Comparison of ENCODE assay signal across 9 mouse cellular contexts in genomic region chr11:119514967-119515636, GRCm38 (mm10). TPM values are rescaled to one million over a fixed set of nuclear protein-coding genes. Genes with fewer than 3 reads are reported as not detected.
DNase-seq lines count a peak whose midpoint lies in the region; ATAC-seq and TF ChIP-seq lines count a peak whose summit lies in the region.
"Had no signal": no experiment of that assay in that cellular context is flagged by ENCODE, and none has a peak within 500 bp of the region (broad histone marks: within the 10 kb centered on the region; RNA-seq: fewer than 3 reads in every experiment).

No protein-coding gene starts in this region.

- H3K4me2 ChIP-seq in midbrain, embryonic 12.5 days (replicated peaks) = peak overlapping the region; percentile 47

- WGBS in midbrain, embryonic 12.5 days = 2% methylated on average over 21 of the region's 21 CpGs

- H3K4me1 ChIP-seq in embryonic fibroblast, embryonic 13.5 days (ENCODE audit: control insufficient read depth, insufficient read depth, low read length) = no peaks in the 10 kb centered on the region
- H3K4me1 ChIP-seq in midbrain, embryonic 12.5 days = peaks cover 66% of the 10 kb centered on the region

- TF ChIP-seq CTCF in embryonic fibroblast, embryonic 13.5 days (IDR thresholded peaks at IDR 0.05; ENCODE audit: borderline replicate concordance, insufficient read depth, low read length) = peak; percentile 9; the same call in 1 of the 2 replicates

- no peaks in the 10 kb centered on the region for H3K36me3 ChIP-seq in midbrain, embryonic 12.5 days

- no peak for TF ChIP-seq POLR2A in embryonic fibroblast, embryonic 13.5 days (IDR thresholded peaks at IDR 0.05; ENCODE audit: low read depth, low read length)

- ATAC-seq in midbrain, embryonic 12.5 days (ENCODE audit: low FRiP score, low read depth) = peak; percentile 87

- peak; percentile 26 for DNase-seq in thymus, postnatal 4 days
- DNase-seq in thymus, adult 18-20 months = no peak
- DNase-seq in layer of hippocampus, adult 8-10 months (ENCODE audit: low spot score in 2 of 2) = peak; percentile 85
- DNase-seq in natural killer cell, adult 2 months (ENCODE audit: low spot score in 2 of 2) = no peak
- no peak for DNase-seq in adrenal gland, adult (ENCODE audit: inconsistent age in 2 of 2, low spot score in 1 of 2)
- DNase-seq in urinary bladder, postnatal 10 days (ENCODE audit: low spot score) = no peak

- no peak overlapping the region for H3K27ac ChIP-seq in embryonic fibroblast, embryonic 13.5 days (ENCODE audit: insufficient read depth, low read length)
- peak overlapping the region; percentile 89 for H3K27ac ChIP-seq in midbrain, embryonic 12.5 days (replicated peaks)

- H3K4me3 ChIP-seq in embryonic fibroblast, embryonic 13.5 days (ENCODE audit: insufficient read depth, low read length) = no peak overlapping the region
- peak overlapping the region; percentile 22 for H3K4me3 ChIP-seq in midbrain, embryonic 12.5 days

- peak overlapping the region; percentile 44; the same call in 1 of the 2 replicates for H3K9ac ChIP-seq in midbrain, embryonic 12.5 days (replicated peaks)

- H3K27me3 ChIP-seq in midbrain, embryonic 12.5 days = peaks cover 17% of the 10 kb centered on the region; the same call in 1 of the 2 replicates

- no peaks in the 10 kb centered on the region for H3K9me3 ChIP-seq in midbrain, embryonic 12.5 days

RNA-seq across cellular contexts. Expression of gene Endov, which starts 24.0 kb away (rescaled TPM):
- 9.7 and 15.2 TPM in 2 replicates for polyA plus RNA-seq in embryonic fibroblast, embryonic 13.5 days (2011; ENCODE audit: insufficient read length, low read depth, missing spikeins)
- total RNA-seq in layer of hippocampus, adult 8-10 months (2022) = 10 to 100 TPM; 28.8 to 39.7 (median 32.2) TPM
- polyA plus RNA-seq in midbrain, embryonic 12.5 days (2016; fragmentation: Nextera tagmentation; extraction: Ambion mirVana) = 24.9 and 25.1 TPM in 2 replicates

RNA-seq across cellular contexts. Expression of gene Nptx1, which starts 32.5 kb away (rescaled TPM):
- 1.2 and 3.3 TPM in 2 replicates for polyA plus RNA-seq in embryonic fibroblast, embryonic 13.5 days (2011; ENCODE audit: insufficient read length, low read depth, missing spikeins)
- 100 to 1,000 TPM; 330 to 455 (median 386) TPM for total RNA-seq in layer of hippocampus, adult 8-10 months (2022)
- polyA plus RNA-seq in midbrain, embryonic 12.5 days (2016; fragmentation: Nextera tagmentation; extraction: Ambion mirVana) = 5.9 and 6.2 TPM in 2 replicates
- total RNA-seq: neutrophil, adult 5-6 weeks had no signal

Comparison
In these comparisons a context has a peak if more than half of its experiments do, and no peak if none do; other contexts are left out.
1. DNase-seq: peak in thymus, postnatal 4 days (single experiment) and layer of hippocampus, adult 8-10 months (2 of 2); none in thymus, adult 18-20 months (0 of 2), natural killer cell, adult 2 months (0 of 2), adrenal gland, adult (0 of 2) and urinary bladder, postnatal 10 days (single experiment).